Mouse (Mus musculus) ovary, postnatal 36 days (tissue): Measurements from ENCODE around the gene Olfr453.

Experiments
- DNase-seq: peaks from one replicate; pipeline ENCODE4 v3.0.0; 2022; ENCODE audit warnings: low spot score, mixed read lengths

Olfr453 gene

DNA sequence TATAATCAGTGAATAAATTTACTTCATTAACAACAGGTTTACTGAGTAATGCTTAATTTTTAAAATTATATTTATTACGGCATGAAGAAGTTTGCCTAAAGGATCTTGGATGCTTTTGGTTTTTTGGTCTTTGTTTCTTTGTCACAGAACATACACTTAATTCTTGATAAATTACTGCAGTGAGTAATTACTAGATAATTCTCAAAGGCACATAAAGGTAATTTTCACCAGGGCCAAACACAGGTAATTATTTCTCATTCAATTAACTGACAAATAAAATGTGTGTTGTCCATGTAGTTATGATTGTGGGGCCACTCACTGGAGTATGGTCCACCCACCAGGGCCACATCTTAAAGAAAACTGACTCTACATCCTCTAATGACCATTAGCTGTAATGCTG is at the start of gene Olfr453:
TSS of gene Olfr453 (plus strand) at position 301 of the 400 bp plus-strand sequence.
- DNase-seq = no peak

DNA sequence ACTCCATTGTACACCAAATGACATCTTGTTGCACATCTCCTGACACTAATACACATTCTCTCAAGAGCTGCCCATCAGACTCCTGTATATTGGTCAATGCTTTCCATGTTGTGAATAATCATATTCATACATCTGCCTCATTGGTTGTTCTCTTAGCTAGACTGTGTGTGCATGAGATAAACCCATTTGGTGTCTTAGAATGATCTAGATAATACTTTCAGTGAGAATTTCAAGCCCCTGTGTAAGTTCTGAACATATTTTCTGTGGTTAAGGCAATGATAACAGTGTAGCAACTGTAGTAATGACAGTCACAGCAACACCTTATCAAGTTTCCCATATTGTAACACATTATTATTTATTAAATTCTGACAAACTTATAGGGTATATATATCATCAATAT is 49.4 kb upstream of the Olfr453 start:
- no peak for DNase-seq

DNA sequence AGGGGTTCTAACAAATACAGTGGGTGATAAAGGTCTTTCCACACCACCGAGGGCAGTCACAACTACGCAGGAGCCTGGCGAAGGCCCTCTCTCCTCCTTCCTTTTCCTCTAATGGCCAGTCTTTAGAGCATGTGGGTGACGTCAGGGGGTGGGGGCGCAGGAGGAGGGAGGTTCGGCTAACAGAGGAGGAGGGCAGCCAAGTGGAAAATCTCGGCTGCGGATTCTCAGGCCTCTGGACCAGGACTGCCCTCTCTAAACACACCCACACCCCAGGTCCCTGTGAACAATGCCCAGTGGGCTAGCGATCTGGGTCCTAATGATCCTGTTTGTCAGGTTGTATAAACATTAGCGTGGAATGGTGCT is 47.0 kb upstream of the Olfr453 start:
- DNase-seq = peak; percentile 75

DNA sequence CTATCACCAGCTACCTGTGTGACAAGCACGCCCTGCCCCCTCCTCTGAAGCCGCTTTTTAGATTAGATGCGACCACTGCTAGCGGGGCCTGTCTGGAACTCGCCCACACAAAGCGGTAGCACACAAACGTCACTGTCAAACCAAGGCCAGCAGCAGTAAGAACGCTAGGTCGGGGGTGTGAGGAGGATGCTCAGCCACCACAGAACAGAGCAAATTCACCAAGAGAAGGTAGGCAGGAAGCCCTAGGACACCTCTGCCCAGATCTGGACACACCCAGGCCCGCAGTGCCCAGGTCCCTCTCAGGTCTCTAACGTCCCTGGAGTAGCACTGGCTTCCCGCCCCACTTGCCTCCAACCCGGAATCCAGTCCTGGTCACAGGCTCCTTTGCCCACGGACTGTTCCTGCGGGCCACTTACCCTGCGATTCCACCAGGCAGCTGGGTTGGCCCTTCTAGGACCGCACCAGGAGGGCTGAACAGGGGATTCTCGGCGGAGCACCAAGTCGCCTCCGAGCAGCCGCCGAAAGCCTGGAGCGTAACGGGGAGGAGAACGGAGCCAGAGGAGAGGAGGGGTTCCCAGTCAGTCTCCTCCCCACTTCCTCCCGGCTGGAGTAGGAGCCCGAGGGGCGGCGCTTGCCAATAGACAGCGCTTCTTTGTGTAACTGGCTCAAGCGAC is 46.5 kb upstream of the Olfr453 start:
- DNase-seq = peak; percentile 83

DNA sequence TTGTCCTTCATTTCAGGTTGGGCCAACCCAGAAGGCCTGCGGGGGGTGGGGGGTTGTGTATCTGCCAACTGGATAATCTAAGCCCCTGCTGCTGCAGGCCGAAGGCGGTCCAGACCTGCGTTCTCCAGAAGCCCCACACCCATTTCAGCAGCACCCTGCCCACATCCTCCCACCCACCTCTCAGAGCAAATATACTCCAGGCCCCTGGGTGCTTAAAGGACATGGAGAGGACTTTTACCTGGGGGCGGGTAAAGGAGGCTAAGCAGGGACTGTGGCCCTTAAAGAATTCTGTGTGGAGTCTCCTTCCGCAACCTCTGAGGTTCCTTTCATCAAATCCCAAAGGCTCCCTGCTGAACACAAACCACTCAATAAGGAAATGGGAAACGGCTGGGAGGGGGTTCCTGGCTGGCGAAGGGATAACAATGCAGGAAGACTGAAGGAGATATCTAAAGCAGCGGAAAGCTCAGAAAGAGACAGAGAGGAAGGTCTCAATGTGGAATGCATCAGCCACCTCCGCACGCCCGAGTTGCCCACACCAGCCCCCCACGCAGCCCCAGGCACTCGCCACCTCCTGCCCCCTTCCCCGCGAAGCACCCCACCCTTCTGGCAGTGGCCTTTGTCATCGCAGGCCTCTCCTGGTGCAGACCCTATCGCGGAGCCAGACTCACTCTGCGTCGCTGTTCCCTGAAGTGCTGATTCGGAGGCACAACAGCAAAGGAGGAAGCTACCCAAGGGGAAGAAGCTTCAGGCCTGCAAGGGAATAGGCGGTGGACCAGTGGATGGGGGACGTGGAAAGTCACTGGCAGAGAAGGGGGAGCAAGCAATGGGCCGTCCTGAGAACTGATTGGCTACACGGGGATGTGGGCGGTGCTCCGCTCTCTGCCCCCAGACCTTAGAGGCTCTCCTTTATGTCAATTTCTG is 29.6 kb upstream of the Olfr453 start, which contains the start of gene Tcaf1:
TSS of gene Tcaf1 (minus strand) at position 798 of the 921 bp plus-strand sequence.
- peak; percentile 77 for DNase-seq

DNA sequence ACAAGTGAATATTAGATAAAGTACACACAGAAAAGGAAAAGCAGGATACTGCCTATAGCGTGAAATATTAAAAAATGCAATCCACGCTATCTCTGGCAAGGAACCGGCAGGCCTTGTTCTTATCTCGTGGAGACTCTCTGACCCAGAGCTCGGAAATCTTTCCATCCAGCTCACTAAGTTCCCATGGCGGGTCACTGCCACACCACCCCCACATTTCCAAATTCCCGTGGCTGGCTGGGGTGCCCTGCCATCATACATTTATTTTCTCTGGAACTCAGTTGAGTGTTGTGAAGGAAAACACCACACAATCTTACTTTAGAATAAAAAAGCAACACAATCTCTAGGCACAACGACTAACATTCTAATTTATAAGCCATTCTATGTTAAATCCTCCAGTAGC is 24.5 kb upstream of the Olfr453 start:
- peak; percentile 41 for DNase-seq

DNA sequence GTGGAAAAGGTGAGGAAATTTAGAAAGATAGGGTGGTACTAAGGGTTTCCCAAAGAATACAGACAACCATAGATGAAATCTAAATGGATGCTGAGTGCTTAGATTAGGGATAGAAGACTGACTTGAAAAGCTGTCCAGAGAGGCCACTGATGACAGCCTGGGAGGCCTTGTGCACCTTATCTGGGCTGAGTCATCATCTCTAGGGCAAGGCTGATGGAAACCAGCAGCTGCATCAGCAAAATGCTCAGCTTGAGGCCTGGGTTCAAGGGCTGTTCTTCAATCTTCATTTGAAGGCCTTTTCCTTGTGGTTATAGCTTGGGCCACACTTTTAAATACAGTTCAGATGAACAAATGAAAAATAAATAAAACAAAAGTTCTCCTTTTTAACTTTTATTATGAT is 21.2 kb upstream of the Olfr453 start:
- no peak for DNase-seq

DNA sequence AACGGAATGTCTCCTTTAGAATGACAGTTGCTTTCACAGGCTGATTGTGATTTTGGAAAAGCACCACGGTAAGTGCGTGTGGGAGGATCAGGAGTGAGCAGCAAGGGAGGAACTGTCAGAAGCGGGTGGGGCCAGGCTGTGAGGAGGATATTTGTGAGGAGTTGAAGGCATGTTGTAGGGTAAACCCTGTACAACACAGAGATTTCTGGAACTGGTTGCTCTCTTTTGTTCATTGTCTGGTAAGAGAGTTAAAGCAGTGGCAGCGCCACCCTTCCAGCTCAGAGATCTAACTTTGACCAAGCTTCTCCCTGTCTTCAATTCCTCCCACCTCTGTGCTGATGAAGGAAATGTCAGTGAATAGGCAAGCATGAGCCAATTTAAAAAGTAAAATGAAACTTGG is 3.1 kb downstream of the Olfr453 start:
- DNase-seq = no peak

DNA sequence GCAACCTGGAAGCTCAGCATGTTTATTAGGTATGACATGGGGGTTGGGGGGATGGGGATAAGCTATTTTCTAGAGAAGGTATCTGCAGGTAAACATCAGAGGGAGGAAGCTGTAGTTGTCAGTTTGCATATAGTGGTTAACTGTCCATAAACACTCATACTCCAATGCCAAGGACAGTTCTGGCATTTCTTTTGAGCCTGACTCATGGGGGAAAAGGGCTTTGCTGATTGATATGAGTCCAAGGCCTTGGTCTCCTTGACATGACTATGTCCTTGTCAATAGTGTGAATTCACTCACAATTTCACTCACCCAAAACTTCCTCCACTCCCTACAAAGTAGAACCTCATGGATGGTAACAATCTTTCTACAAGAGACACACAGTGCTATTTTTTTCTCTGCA is 8.7 kb downstream of the Olfr453 start:
- no peak for DNase-seq

DNA sequence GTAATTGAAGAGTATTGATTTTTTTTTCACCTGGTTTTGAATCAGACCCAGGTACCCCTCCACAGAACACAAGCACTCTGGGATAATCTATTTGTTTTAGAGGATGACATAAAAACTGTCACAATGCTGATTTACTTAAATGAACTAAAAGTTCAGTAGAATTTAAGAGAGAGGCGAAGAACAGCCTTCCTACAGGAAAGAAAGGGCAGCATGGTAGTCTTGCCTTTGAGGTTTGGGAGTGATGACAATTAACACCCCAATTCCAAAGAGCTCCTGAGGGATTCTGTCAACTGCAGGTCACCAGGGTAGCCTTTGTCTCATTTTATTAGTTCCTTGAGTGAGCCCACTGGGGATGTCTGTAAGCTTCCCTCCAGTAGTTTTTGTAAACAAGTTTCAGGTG is 16.9 kb downstream of the Olfr453 start, which contains the start of gene Olfr38:
TSS of gene Olfr38 (plus strand) at position 301 of the 400 bp plus-strand sequence.
- DNase-seq = no peak

DNA sequence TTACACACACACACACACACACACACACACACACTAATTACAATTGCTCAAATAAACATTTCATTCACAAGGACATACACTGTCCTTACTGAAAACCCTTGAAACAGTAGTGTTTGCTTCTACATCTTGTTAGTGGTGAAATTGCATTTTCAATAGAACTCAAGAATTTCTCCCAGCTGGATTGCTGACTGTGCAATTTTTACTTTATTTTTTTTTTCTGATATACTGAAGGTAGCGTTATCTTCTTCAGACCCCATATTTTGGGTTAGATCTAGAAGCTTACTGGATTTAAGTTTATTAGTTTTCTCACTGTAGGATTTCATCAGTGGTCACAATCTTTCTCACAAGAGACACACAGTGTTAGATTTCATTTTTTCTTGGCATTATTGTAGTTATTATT is 37.9 kb downstream of the Olfr453 start:
- DNase-seq = no peak

DNA sequence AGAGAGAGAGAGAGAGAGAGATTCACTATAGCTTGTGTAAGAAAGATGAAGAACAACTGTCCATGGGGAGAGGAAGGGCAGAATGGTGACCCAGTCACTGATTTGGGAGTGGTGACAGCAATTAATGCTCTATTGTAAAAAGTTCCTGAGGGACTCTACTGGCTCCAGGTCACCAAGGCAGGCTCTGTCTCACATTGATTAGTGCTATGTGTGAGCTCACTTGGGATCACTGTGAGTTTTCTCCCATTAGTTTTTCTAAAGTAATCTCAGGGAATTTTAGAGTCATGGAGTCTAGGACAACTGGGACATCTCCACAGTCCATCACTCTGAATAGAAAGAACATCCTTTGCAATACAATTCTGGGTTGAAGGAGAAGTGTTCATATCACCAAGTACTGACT is 45.6 kb downstream of the Olfr453 start, which contains the start of gene Olfr452:
TSS of gene Olfr452 (plus strand) at position 301 of the 400 bp plus-strand sequence.
- DNase-seq = no peak

DNA sequence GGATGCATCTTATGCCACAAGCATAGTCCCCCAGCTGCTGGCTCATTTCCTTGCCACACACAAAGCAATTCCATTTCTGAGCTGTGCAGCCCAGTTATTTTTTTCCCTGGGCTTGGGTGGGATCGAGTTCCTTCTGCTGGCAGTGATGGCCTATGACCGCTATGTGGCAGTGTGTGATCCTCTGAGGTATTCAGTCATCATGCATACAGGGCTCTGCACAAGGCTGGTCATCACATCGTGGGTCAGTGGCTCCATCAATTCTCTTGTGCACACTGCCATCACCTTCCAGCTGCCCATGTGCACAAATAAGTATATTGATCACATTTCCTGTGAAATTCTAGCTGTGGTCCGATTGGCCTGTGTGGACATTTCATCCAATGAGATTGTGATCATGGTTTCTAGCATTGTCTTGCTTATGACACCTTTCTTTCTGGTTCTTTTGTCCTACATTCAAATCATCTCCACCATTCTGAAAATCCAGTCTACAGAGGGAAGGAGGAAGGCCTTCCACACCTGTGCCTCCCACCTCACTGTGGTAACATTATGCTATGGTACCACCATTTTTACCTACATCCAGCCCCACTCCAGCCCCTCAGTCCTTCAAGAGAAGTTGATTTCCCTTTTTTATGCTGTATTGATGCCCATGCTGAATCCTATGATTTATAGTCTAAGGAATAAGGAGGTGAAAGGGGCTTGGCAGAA is 51.2 kb downstream of the Olfr453 start:
- DNase-seq = no peak

DNA sequence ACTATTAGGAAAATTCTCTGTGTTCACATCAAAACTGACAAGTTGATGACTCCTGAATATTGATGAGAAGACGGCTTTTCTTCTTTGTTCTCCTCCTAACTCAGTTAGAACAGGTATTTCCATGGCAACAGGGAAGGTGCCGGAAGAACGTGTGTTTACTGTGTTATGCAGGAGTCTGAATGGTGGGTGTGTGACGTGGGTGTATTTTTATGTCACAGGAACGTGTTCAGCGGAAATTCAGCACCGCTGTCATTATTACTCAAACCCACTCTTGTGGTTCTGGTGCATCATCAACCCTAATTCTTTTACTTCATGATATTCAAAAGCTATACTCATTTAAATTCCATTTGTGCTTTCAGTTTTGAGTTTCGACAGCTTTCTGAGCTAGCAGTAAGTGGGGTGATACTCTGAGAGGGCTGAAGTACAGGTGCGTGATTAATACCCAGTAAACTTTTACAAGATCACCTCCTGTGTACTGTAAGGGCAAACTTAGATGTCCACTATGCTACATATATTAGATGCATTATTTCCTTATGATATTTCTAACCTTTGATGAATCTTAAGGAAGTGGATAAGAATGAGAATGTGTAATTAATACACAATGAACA is 51.9 kb downstream of the Olfr453 start:
- no peak for DNase-seq

DNA sequence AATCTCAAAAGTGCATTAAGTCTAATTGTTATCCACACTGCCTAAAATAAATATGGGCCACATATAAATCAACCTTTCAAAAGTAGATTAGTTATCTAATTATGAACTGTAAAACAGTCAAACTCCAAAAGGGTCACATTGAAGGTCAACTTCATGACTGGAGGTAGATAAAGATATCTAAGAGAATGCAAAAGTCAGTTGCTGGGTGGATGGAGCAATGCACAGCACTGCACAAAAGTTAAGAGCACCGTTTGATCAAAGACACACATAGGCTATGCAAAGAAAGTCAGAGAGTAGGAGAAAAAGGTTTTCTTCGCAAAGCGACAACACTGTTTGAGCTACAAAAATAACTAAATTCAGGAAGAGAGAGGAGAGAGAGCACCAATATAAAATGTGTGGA is 55.8 kb downstream of the Olfr453 start:
- DNase-seq = no peak
